Mouse (Mus musculus) brain, embryonic 14.5 days (tissue): ENCODE results near the gene Kcnab3. TPM values are rescaled to one million over a fixed set of nuclear protein-coding genes. Genes with fewer than 3 reads are reported as not detected.

Experiments
- DNase-seq: peaks from one replicate; pipeline ENCODE4 v3.0.0-alpha.2; 2011; ENCODE audit warnings: low read depth
- CTCF ChIP-seq: fragments of 200-500 bp; IDR thresholded peaks from 2 replicates; pipeline ENCODE4 v1.5.1; 2012; ENCODE audit warnings: inconsistent platforms, mild to moderate bottlenecking, moderate library complexity, borderline replicate concordance; ENCODE audit not compliant: insufficient read depth, insufficient read length; ENCODE audit errors: extremely low read depth
- POLR2A ChIP-seq: fragments of 200-500 bp; IDR thresholded peaks from 2 replicates; pipeline ENCODE4 v1.6.1; 2012; ENCODE audit warnings: mild to moderate bottlenecking, inconsistent platforms, borderline replicate concordance; ENCODE audit not compliant: poor library complexity, insufficient read depth, insufficient read length, severe bottlenecking; ENCODE audit errors: extremely low read depth
- polyA plus RNA-seq: library from polyadenylated mRNA; depleted of rRNA; stranded (reverse); fragments of >200 nt; gene quantifications from 2 replicates; pipeline ENCODE4 v1.2.3, GENCODE M21; 2012

Gene Kcnab3
- polyA plus RNA-seq, 1 experiment: 7.0 TPM

DNA sequence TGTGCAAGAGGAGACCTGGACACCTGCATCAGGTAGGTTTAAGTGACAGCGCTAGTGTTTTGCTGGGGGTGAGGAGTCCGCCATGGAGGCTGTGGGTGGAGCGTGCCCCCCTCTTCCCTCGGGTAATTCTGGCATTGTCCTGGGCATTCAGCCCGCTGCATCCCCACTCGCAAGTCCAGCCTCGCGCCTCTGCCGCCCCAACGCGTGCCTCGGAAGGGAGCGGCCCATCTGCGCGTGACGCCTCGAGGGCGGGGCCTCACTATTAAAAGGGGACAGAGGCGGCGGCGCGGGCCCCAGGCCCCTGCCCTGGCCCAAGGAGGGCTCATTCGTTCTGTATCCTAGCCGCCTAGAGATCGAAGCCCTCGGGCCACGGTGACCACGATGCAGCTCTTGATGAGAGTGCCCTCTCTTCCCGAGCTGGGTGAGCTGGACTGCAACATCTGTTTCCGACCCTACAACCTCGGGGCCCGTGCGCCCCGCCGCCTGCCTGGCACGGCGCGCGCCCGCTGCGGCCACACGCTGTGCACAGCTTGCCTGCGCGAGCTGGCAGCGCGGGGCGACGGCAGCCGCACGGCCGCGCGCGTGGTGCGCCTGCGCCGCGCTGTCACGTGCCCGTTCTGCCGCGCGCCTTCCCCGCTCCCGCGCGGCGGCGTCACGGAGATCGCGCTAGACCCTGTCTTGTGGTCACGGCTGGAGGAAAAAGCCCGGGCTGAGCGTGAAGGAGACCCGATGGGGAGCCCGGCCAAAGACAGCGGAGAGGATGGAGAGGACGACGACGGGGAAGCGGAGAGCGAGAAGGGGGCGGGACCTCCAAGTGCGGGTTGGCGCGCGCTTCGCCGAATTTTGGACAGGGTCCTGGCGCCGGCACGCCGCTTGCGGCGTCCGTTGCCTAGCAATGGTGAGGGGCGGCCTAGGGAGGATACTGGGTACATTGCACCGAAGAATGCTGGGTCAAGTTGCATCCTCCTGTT, 14.4 kb downstream of the Kcnab3 start, which contains the start of gene Rnf227:
Gene Rnf227 (plus strand): TSS at position 301 of the 971 bp plus-strand sequence.
- TF ChIP-seq CTCF (no peak), POLR2A (peak; percentile 78)

DNA sequence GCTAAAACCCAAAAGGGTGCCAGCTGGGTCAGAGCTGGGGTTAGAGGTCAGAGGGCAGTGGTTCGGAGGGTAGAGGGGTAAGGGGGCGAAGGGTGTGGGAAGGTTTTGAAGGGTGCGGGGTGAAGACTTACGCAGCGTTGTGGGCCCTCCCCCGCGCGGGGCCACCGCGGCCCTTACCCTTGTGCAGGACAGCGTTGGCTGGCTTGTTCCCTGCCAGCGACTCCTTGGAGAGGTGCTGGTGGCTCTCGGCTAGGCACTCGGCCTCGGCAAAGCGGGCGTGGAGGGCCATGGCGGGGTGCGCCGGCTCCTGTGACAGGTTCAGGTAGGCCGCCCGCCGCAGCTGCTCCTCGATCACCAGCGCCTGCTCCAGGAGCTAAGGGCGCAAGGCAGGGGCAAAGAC, 20.4 kb downstream of the Kcnab3 start:
- TF ChIP-seq CTCF (no peak), POLR2A (no peak)
- no peak for DNase-seq

More for the DNA sequence above, 14.4 kb downstream of the Kcnab3 start, which contains the start of gene Rnf227:
- DNase-seq: peak; percentile 92

DNA sequence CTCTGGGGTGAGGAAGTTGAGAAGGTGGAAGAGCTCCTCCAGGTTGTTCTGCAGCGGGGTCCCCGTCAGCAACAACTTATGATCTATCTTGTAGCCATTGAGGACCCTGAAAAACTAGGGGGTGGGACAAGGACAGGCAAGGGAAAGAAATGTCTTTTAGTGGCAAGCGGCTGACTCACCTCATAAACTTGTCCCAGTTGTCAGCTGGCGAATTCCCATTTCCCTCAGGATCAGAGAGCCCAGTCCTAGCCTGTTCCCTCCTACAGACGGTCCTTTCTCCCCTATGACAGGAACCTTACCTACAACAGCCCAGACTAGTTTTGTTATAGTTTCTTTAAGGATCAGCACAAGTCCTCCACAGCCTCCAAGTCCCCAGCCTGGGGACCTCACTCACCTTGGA, 30.5 kb downstream of the Kcnab3 start:
- TF ChIP-seq POLR2A (no peak), CTCF (no peak)

DNA sequence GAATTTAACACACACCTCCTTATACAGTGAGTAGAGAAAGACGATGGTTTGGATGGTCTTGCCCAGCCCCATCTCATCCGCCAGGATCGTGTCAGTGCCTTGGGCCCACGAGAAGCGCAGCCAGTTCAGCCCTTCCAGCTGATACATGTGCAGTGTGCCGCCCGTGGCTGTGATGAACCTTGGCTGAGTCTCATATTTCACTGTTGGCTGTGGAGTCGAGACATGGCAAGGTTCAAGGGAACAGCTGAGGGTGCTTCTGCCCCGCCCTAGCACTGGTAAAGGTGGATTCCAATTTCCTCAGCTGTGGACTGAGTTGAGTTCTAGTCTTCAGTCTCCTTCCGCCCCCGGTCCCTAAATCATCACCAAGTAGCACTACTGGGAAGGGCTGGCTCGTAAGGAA, 31.6 kb downstream of the Kcnab3 start:
- no peak for DNase-seq
- no peak for TF ChIP-seq CTCF
- no peak for TF ChIP-seq POLR2A

More for the DNA sequence above, 30.5 kb downstream of the Kcnab3 start:
- DNase-seq: no peak

DNA sequence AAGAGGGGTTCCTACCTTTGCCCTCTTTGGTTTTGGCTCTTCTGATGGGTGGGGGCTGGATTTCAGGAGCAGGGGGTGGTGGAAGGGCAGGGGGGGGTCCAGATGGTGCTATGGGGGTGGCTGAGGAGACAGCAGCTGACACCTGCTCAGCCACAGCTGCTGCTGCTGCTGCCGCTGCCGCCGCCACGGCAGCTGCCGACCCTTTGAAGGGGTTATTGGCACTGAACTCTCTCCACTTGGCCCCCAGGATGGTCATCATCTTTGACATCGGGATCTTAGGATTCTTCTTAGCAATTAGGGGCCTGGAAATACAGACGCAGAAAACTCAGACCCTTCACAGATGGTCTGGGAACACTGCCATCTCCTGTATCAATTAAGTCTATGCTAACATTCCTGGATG, 36.0 kb downstream of the Kcnab3 start:
- TF ChIP-seq CTCF: no peak
- no peak for TF ChIP-seq POLR2A
- peak; percentile 64 for DNase-seq

DNA sequence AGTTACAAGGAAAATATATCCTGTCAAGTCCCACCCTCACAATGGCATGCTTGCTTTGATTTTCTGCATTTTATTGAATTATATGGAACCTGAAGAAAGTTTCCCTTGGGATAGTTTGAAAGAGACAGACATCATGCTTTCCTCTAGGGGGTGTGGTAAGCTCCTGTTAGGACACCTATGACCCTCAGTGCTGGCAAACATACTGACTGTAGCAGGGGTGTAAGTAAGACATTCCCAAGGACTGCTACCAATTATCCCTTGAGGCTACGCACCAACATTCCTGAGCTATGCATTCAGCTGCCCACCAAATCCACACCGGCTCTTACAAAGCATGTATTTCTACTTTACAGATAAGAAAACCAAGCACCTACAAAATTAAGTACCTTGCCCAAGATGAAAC, 36.4 kb downstream of the Kcnab3 start:
- DNase-seq: peak; percentile 56
- no peak for TF ChIP-seq POLR2A
- no peak for TF ChIP-seq CTCF

DNA sequence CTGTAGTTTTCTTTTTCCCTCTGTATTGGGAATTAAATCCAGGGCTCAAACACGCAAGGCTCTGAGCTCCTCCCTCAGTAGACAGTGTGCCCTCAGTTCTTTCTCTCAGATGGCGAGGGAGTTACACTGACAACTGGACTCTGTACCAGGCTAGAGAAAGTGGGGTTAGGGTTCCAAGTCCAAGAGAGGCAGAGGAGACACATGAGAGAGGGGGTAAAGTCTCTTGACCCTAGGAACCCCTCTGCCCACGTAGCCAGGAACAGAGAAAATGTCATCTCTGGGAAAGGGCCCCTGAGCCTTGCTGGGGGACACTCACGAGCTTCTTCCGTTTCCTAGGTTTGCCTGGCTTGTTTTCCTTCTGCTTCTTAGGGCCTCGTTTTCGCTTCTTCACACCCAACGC, 38.3 kb downstream of the Kcnab3 start:
- TF ChIP-seq CTCF (no peak), POLR2A (no peak)
- DNase-seq: no peak

DNA sequence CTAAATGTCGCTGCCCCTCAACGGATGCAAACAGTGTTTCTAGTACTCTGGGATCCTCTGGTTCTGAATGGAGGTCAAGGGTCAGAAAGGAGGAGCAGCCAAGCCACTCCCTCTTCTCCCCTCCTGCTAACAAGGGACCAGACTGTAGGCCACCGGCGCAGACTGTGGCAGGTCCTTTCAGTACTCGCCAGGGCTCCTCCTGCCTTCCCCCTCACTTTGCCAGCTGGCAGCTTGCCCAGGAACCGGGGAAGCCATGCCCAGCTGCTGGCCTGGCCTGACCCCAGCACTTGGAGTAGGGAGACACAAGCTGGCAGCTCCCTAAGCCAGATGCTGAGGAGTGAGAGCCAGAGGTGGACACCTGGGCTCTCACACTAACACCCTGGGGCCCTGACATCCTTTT, 38.9 kb downstream of the Kcnab3 start:
- peak; percentile 97 for DNase-seq
- TF ChIP-seq POLR2A (no peak), CTCF (no peak)

DNA sequence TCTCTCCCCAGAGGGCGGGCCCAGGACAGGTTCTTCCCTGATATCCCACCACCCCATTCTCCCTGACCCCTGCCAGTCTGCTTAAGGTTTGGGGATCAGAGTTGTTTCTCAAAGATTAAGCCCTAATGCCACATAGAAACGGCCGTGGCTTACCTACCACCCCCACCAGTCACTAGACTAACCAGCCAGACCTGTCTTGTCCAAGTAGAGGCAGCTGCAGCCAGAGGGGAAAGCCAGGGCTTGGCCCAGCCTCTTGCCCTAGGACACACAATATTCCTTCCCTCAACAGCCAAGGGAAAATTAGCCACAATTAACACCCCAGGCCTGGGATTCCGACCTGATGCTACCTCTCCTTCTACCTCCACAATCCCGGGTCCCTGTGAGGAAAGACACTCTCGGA, 39.7 kb downstream of the Kcnab3 start:
- TF ChIP-seq POLR2A (no peak), CTCF (no peak)
- DNase-seq: no peak

DNA sequence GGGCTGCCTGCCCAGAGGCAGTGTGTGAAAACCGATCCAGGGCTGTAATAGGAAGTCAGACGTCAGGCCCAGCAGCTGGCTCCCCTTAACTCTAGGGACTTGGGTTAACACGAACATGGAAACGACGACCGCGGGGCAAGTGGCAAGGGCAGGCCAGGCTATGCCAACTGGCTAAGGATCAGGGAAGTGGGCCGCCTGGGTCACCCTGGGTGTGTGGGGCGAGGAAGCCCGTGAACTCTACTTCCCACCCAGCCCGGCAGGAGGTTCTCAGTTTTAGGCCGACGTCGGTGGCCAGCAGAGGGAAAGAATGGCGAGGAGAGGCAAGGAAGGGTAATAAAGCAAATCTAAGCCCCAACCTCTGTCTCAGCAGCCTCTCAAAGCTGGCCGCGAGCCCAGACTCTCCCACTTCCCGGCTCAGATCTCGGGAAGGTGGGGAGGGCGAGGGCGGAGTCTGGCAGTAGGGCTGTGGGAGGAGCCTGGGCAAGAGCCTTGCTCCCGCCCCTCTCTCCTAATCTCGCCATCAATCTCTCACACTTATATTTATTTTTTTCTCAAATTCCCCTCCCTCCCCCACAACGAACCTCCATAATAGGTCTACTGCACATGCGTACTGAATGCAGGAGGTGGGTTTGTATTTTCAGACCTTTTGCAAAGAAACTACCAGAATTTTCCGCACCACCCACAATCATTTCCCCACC, 40.2 kb downstream of the Kcnab3 start:
- peak; percentile 99 for DNase-seq
- TF ChIP-seq CTCF: no peak; the same call in 1 of the 2 replicates
- TF ChIP-seq POLR2A: peak; percentile 54; the same call in 1 of the 2 replicates

DNA sequence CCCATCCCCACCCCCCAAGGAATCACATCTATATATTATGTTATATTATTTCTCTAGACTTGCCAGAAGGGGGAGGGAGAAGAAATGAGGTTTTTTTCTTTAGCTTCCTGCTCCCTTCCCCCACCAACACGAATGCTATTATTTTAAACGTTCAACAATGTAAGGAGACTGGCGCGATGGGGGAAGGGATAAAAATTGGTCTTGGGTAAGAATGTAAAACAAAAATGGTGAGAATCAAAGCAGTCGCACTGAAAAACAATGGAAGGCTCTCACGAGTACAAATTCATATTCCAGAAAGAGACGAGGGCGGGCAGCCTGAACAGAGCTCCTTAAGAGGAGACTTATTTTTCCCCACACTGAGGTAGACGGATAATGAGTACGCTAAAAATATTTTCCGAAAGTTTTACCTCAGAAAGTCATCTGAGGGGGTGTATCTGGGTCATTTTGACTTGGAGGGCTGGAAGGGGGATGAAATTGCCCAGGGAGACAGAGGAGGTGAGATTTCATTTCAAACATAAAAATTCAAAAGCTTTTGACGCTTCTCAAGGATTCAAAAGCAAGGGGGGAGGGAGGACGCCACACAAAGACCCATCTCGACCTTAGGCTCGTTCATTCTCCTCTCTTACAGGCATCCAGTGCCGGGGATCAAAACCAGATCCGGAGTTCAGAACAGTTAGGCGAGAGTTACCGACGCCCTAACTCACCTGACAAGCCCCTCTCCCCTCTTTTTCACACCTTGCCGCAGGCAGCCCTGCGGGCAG, 41.0 kb downstream of the Kcnab3 start:
- peak; percentile 67 for DNase-seq

More for the DNA sequence above, 41.0 kb downstream of the Kcnab3 start:
- TF ChIP-seq POLR2A (no peak), CTCF (no peak)
